Mouse (Mus musculus) limb, embryonic 11.5 days (tissue): Measurements from ENCODE around the gene Tdrd1. TPM values are rescaled to one million over a fixed set of nuclear protein-coding genes. Genes with fewer than 3 reads are reported as not detected.

Experiments
- ATAC-seq: fragments of 200-750 bp; cut with Nextera tagmentation; 2 replicates; pipeline ENCODE4 v1.8.0; 2017; ENCODE audit warnings: low read depth; ENCODE audit not compliant: insufficient number of reproducible peaks, low FRiP score, low TSS enrichment
- DNase-seq: peaks from one replicate; pipeline ENCODE4 v3.0.0-alpha.2; 2015; ENCODE audit warnings: low spot score
- H3K27ac ChIP-seq: fragments of 300-500 bp; sonication (generic); replicated peaks from 2 replicates; pipeline ENCODE4 v1.5.1; 2014; ENCODE audit warnings: low read depth, mild to moderate bottlenecking, low read length
- H3K27me3 ChIP-seq: fragments of 300-500 bp; sonication (generic); 2 replicates; pipeline ENCODE4 v1.6.1; 2014; ENCODE audit warnings: mild to moderate bottlenecking, low read length, mixed read lengths; ENCODE audit not compliant: control insufficient read depth, insufficient read depth
- H3K36me3 ChIP-seq: fragments of 300-500 bp; sonication (generic); 2 replicates; pipeline ENCODE4 v1.6.1; 2014; ENCODE audit warnings: mild to moderate bottlenecking, low read length, moderate library complexity, mixed read lengths; ENCODE audit not compliant: control insufficient read depth, insufficient read depth
- H3K4me1 ChIP-seq: fragments of 300-500 bp; sonication (generic); 2 replicates; pipeline ENCODE4 v1.6.1; 2014; ENCODE audit warnings: low read length, mixed read lengths; ENCODE audit not compliant: control insufficient read depth, insufficient read depth
- H3K4me2 ChIP-seq: fragments of 300-500 bp; sonication (generic); 2 replicates; pipeline ENCODE4 v1.6.1; 2014; ENCODE audit warnings: low read depth, mild to moderate bottlenecking, moderate library complexity; ENCODE audit not compliant: severe bottlenecking
- H3K4me3 ChIP-seq: fragments of 300-500 bp; sonication (generic); 2 replicates; pipeline ENCODE4 v1.5.1; 2014; ENCODE audit warnings: low read depth, low read length
- H3K9ac ChIP-seq: fragments of 300-500 bp; sonication (generic); 2 replicates; pipeline ENCODE4 v1.6.1; 2014; ENCODE audit warnings: mild to moderate bottlenecking, low read length
- H3K9me3 ChIP-seq: fragments of 300-500 bp; sonication (generic); 2 replicates; pipeline ENCODE4 v1.6.1; 2016; ENCODE audit warnings: low read length; ENCODE audit not compliant: control insufficient read depth
- WGBS: fragments of 180-500 bp; shearing (Covaris S2); extraction: QIAGEN DNeasy Blood & Tissue Kit; methylation state at CpG from one replicate; pipeline ENCODE4 v1.1.7; 2014; 5-methylcytosine and 5-hydroxymethylcytosine counted together
- polyA plus RNA-seq: library from polyadenylated mRNA; unstranded; fragments of >200 nt; fragmentation: Nextera tagmentation; extraction: Ambion mirVana; gene quantifications from 2 replicates; pipeline ENCODE4 v1.2.1, GENCODE M21; 2014

The Tdrd1 gene
- polyA plus RNA-seq, 1 experiment from 2014 or later = 0.63 TPM

- no peak overlapping the region for H3K4me3 ChIP-seq
- H3K27me3 ChIP-seq = no peaks in the 10 kb centered on the region
- ATAC-seq = no peak
- no peaks in the 10 kb centered on the region for H3K4me1 ChIP-seq
- no peak overlapping the region for H3K4me2 ChIP-seq
- H3K9ac ChIP-seq = no peak overlapping the region
- no peak overlapping the region for H3K27ac ChIP-seq
- peaks cover 12% of the 10 kb centered on the region for H3K36me3 ChIP-seq
- DNase-seq = no peak
- 90% methylated on average over 10 of the region's 10 CpGs for WGBS
- H3K9me3 ChIP-seq = no peaks in the 10 kb centered on the region
Measured at GRCm38 (mm10) chr19:56801656-56802351, 24.2 kb upstream of the Tdrd1 start.

- no peak overlapping the region for H3K4me2 ChIP-seq
- H3K4me1 ChIP-seq = no peaks in the 10 kb centered on the region
- no peak overlapping the region for H3K4me3 ChIP-seq
- no peaks in the 10 kb centered on the region for H3K9me3 ChIP-seq
- ATAC-seq (no peak), DNase-seq (no peak)
- H3K27me3 ChIP-seq = no peaks in the 10 kb centered on the region
- peaks cover 10% of the 10 kb centered on the region for H3K36me3 ChIP-seq
- H3K27ac ChIP-seq = no peak overlapping the region
- 83% methylated on average over 3 of the region's 3 CpGs for WGBS
- no peak overlapping the region for H3K9ac ChIP-seq
Measured at GRCm38 (mm10) chr19:56802352-56802746, 23.7 kb upstream of the Tdrd1 start.

DNA sequence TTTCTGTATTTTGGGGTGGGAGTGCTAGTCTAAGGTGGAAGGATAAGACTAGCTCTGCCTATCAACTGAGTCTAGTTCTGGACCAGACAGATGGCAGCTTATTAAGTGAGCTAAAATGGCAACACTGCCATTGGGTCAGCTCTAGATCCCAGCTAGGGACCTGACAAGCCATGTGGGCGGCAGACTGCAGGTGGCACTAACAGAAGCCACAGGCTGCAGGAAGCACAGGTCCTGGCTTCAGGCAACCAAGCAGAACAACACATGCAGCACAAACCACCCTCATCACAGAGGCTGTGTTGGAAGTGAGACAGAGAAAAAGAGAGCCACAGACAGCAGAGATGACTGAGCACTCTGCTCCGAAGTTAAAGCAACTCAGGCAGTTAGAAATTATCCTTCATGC, 20.6 kb upstream of the Tdrd1 start:
- DNase-seq (no peak), ATAC-seq (no peak)
- Histone ChIP-seq H3K4me2 (no peak overlapping the region), H3K27me3 (no peaks in the 10 kb centered on the region), H3K4me3 (no peak overlapping the region), H3K36me3 (peaks cover 7% of the 10 kb centered on the region), H3K9ac (no peak overlapping the region), H3K4me1 (no peaks in the 10 kb centered on the region), H3K27ac (no peak overlapping the region), H3K9me3 (no peaks in the 10 kb centered on the region)
- 91% methylated on average over 2 of the region's 2 CpGs for WGBS

GRCm38 (mm10) chr19:56807122-56807521, 18.9 kb upstream of the Tdrd1 start:
- H3K4me3 ChIP-seq = no peak overlapping the region
- no peak overlapping the region for H3K9ac ChIP-seq
- H3K4me2 ChIP-seq = no peak overlapping the region
- no peaks in the 10 kb centered on the region for H3K9me3 ChIP-seq
- no peaks in the 10 kb centered on the region for H3K4me1 ChIP-seq
- H3K27me3 ChIP-seq = no peaks in the 10 kb centered on the region
- 55% methylated on average over 5 of the region's 5 CpGs for WGBS
- peaks cover 4% of the 10 kb centered on the region for H3K36me3 ChIP-seq
- DNase-seq (no peak), ATAC-seq (no peak)
- no peak overlapping the region for H3K27ac ChIP-seq

DNA sequence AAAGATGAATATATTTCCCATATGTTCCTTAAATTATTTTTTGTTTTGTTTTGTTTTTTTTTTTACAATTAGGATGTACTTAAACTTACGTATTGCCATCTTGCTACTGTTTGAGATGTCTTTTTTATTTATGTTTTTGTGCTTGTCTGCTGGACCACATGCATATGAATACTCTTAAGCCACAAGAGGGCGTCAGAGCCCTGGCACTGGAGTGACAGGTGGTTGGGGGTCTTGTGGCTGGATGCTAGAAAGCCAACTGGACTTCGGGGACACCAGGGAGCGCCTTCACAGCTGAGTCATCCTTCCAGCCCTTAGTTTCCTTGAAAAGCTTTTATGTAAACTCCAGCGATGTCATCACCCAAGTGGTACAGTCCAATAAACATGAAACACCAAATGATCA, 17.2 kb upstream of the Tdrd1 start:
- ATAC-seq = no peak
- no peaks in the 10 kb centered on the region for H3K4me1 ChIP-seq
- H3K4me2 ChIP-seq = no peak overlapping the region
- no peak overlapping the region for H3K4me3 ChIP-seq
- H3K9ac ChIP-seq = no peak overlapping the region
- no peaks in the 10 kb centered on the region for H3K27me3 ChIP-seq
- no peak overlapping the region for H3K27ac ChIP-seq
- 63% methylated on average over 5 of the region's 5 CpGs for WGBS
- DNase-seq = peak; percentile 37
- H3K36me3 ChIP-seq = peaks cover 3% of the 10 kb centered on the region
- no peaks in the 10 kb centered on the region for H3K9me3 ChIP-seq

DNA sequence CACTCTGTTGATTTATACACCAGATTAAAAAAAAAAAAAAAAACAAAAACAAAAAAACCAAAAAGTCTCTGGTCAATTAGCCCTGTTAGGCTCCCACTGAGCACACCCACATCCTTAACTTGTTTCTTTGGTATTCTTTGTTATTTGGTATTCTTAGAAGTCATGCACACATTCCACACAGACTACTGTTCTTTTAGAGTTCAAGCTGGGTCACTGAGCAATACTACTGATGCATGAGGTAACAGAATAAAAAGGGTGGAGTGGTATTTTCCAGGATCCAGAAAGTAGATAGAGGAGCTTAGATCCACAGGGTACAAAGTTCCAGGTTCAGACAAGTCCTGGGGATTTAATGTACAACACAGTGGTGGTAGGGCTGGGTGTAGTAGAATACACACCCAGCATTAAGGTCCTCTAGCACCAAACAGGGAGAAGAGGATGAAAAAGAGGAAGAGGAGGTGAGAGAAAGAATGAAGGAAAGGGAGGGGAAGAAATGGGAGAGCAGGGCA, 15.3 kb upstream of the Tdrd1 start:
- DNase-seq (no peak), ATAC-seq (no peak)
- peaks cover 3% of the 10 kb centered on the region for H3K36me3 ChIP-seq
- H3K27ac ChIP-seq = no peak overlapping the region
- H3K9ac ChIP-seq = no peak overlapping the region
- H3K4me2 ChIP-seq = no peak overlapping the region
- no peaks in the 10 kb centered on the region for H3K9me3 ChIP-seq
- no peaks in the 10 kb centered on the region for H3K4me1 ChIP-seq
- no peaks in the 10 kb centered on the region for H3K27me3 ChIP-seq
- H3K4me3 ChIP-seq = no peak overlapping the region

DNA sequence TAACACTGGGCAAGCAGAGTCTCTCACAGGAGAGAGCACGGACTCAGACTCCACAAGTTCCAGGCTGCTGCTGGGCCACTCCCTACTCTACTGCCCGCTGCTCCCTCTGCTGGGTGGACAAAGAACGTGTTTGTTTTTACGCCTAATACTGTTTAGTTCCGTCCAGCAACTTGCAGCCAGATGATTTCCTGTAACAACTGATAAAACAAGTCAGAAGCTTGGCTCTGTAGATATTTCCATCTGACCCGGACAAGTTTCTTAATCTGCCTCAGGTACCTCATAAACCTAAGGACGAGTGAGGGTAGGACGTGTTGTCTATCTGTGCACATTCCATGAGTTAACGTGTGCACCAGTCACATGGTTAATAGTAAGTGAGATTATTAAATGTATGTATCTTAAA, 14.4 kb upstream of the Tdrd1 start:
- H3K4me1 ChIP-seq = no peaks in the 10 kb centered on the region
- peaks cover 3% of the 10 kb centered on the region for H3K36me3 ChIP-seq
- H3K27ac ChIP-seq = no peak overlapping the region
- H3K4me3 ChIP-seq = no peak overlapping the region
- H3K9ac ChIP-seq = no peak overlapping the region
- DNase-seq = peak; percentile 68
- WGBS = 54% methylated on average over 9 of the region's 9 CpGs
- H3K9me3 ChIP-seq = no peaks in the 10 kb centered on the region
- no peak overlapping the region for H3K4me2 ChIP-seq
- H3K27me3 ChIP-seq = no peaks in the 10 kb centered on the region
- no peak for ATAC-seq

GRCm38 (mm10) chr19:56813360-56813759, 12.6 kb upstream of the Tdrd1 start:
- ATAC-seq (no peak), DNase-seq (no peak)
- Histone ChIP-seq H3K27me3 (no peaks in the 10 kb centered on the region), H3K27ac (no peak overlapping the region), H3K4me1 (peaks cover 4% of the 10 kb centered on the region; the same call in 1 of the 2 replicates), H3K9ac (no peak overlapping the region), H3K9me3 (no peaks in the 10 kb centered on the region), H3K4me2 (no peak overlapping the region), H3K4me3 (no peak overlapping the region), H3K36me3 (no peaks in the 10 kb centered on the region; the same call in none of the 2 replicates)
- 91% methylated on average over 4 of the region's 4 CpGs for WGBS
